Mouse (Mus musculus): ENCODE measurements at regions not wholly inside any gene's neighbourhood (a gene's known extent, or its start where the extent isn't known, plus 50 kb on each side); places are given as distances from the start of the nearest gene placed in this dataset.

- no peak for TF ChIP-seq HCFC1 (IDR thresholded peaks at IDR 0.05; ENCODE audit: borderline replicate concordance, insufficient read depth, low read length)
- no peak for TF ChIP-seq ZC3H11A (IDR thresholded peaks at IDR 0.05; ENCODE audit: borderline replicate concordance, low read depth, low read length)
Observed at GRCm38 (mm10) chr16:86881583-86881982, 472.4 kb upstream of the N6amt1 start.

Data from ES-E14 (cell line).